ENCODE assay signal across 14 mouse cellular contexts in genomic region chr3:30725514-30725913, GRCm38 (mm10). TPM values are rescaled to one million over a fixed set of nuclear protein-coding genes. Genes with fewer than 3 reads are reported as not detected.
A peak's percentile ranks its signal among the peaks of the same experiment; 100 is the strongest.
DNase-seq lines count a peak whose midpoint lies in the region; ATAC-seq and TF ChIP-seq lines count a peak whose summit lies in the region.
"Had no signal": no experiment of that assay in that cellular context is flagged by ENCODE, and none has a peak within 500 bp of the region (broad histone marks: within the 10 kb centered on the region; RNA-seq: fewer than 3 reads in every experiment).

No protein-coding gene starts in this region.

- WGBS in liver, embryonic 11.5 days: 71% methylated on average over 7 of the region's 7 CpGs

- no peaks in the 10 kb centered on the region for H3K9me3 ChIP-seq in liver, embryonic 11.5 days (ENCODE audit: control insufficient read depth, low read length)
- H3K9me3 ChIP-seq in E14TG2a.4 (ENCODE audit: low read length): no peaks in the 10 kb centered on the region
- H3K9me3 ChIP-seq: embryonic facial prominence, embryonic 15.5 days; hindbrain, embryonic 10.5 days had no signal

- no peak overlapping the region for H3K4me3 ChIP-seq in liver, embryonic 11.5 days (ENCODE audit: low read depth, low read length)
- 0 out of 2 replicates have a peak overlapping the region, but pooled peaks have one; percentile 37 for H3K4me3 ChIP-seq in E14TG2a.4 (replicated peaks; ENCODE audit: low read length)
- H3K4me3 ChIP-seq: embryonic facial prominence, embryonic 15.5 days; hindbrain, embryonic 10.5 days had no signal

- TF ChIP-seq CTCF in E14TG2a.4 (conservative IDR thresholded peaks at IDR 0.05; ENCODE audit: low read length): peak; percentile 80

- H3K36me3 ChIP-seq in liver, embryonic 11.5 days (ENCODE audit: control insufficient read depth, insufficient read depth, low read length): no peaks in the 10 kb centered on the region
- no peaks in the 10 kb centered on the region for H3K36me3 ChIP-seq in E14TG2a.4 (ENCODE audit: insufficient read depth, low read length)
- H3K36me3 ChIP-seq: embryonic facial prominence, embryonic 15.5 days; hindbrain, embryonic 10.5 days had no signal

- no peak for ATAC-seq in liver, embryonic 11.5 days (replicated peaks; ENCODE audit: low FRiP score)

- DNase-seq in adrenal gland, postnatal 14 days: peak; percentile 32
- DNase-seq in adrenal gland, adult 8-10 months: no peak
- peak; percentile 41 for DNase-seq in liver
- DNase-seq in liver, embryonic 11.5 days (ENCODE audit: low spot score): no peak
- DNase-seq in induced T-regulatory cell, adult 2 months (ENCODE audit: low read depth): peak; percentile 7
- DNase-seq in left cerebral cortex, adult 8-10 months (ENCODE audit: low spot score in 2 of 2): no peak
- DNase-seq in neural tube, embryonic 10.5 days (ENCODE audit: extremely low spot score, low spot score): no peak

- no peaks in the 10 kb centered on the region for H3K4me1 ChIP-seq in liver, embryonic 11.5 days (replicated peaks; ENCODE audit: control insufficient read depth, insufficient read depth, low read length)
- H3K4me1 ChIP-seq in E14TG2a.4 (replicated peaks; ENCODE audit: low read depth, low read length): peaks cover 37% of the 10 kb centered on the region
- H3K4me1 ChIP-seq: embryonic facial prominence, embryonic 15.5 days had no signal

- H3K27ac ChIP-seq in liver, embryonic 11.5 days (ENCODE audit: low read depth, low read length): no peak overlapping the region
- H3K27ac ChIP-seq: embryonic facial prominence, embryonic 15.5 days; hindbrain, embryonic 10.5 days had no signal

- H3K27me3 ChIP-seq in liver, embryonic 11.5 days (replicated peaks; ENCODE audit: control insufficient read depth, insufficient read depth, low read length): no peaks in the 10 kb centered on the region
- H3K27me3 ChIP-seq in E14TG2a.4 (ENCODE audit: insufficient read depth, low read length): no peaks in the 10 kb centered on the region
- H3K27me3 ChIP-seq: embryonic facial prominence, embryonic 15.5 days had no signal

- H3K4me2 ChIP-seq in liver, embryonic 11.5 days: no peak overlapping the region
- H3K4me2 ChIP-seq: embryonic facial prominence, embryonic 15.5 days had no signal

- no peak overlapping the region for H3K9ac ChIP-seq in liver, embryonic 11.5 days (ENCODE audit: low read depth, low read length)
- H3K9ac ChIP-seq: embryonic facial prominence, embryonic 15.5 days had no signal

RNA-seq across cellular contexts. Expression of gene Samd7, which starts 20.6 kb away (rescaled TPM):
- total RNA-seq in adrenal gland, postnatal 14 days (2021): not detected in 2 replicates
- not detected for total RNA-seq in adrenal gland, adult 8-10 months (2022)
- polyA plus RNA-seq in liver, embryonic 11.5 days (2014; fragmentation: Nextera tagmentation; extraction: Ambion mirVana): not detected in 2 replicates
- total RNA-seq in left cerebral cortex, adult 8-10 months (2022): under 1 TPM in 1 of 4 experiments, not detected in 3; 0.27 TPM
- total RNA-seq: left cerebral cortex, postnatal 25 days; megakaryocyte, adult 5-6 weeks; neutrophil, adult 5-6 weeks had no signal
- polyA plus RNA-seq: embryonic facial prominence, embryonic 15.5 days; hindbrain, embryonic 10.5 days had no signal

RNA-seq across cellular contexts. Expression of gene Lrrc31, which starts 25.9 kb away (rescaled TPM):
- total RNA-seq in adrenal gland, postnatal 14 days (2021): 0.15 TPM in 1 of 2 replicates, not detected in the other
- under 1 TPM in 1 of 4 experiments, not detected in 3; 0.15 TPM for total RNA-seq in adrenal gland, adult 8-10 months (2022)
- not detected in 2 replicates for polyA plus RNA-seq in liver, embryonic 11.5 days (2014; fragmentation: Nextera tagmentation; extraction: Ambion mirVana)
- not detected for total RNA-seq in left cerebral cortex, adult 8-10 months (2022)
- total RNA-seq: left cerebral cortex, postnatal 25 days; megakaryocyte, adult 5-6 weeks; neutrophil, adult 5-6 weeks had no signal
- polyA plus RNA-seq: frontal cortex, adult 2 months; hindbrain, embryonic 10.5 days had no signal

Comparison
In these comparisons a context has a peak if more than half of its experiments do, and no peak if none do; other contexts are left out.
1. DNase-seq: peak in adrenal gland, postnatal 14 days (single experiment), liver (single experiment) and induced T-regulatory cell, adult 2 months (single experiment); none in adrenal gland, adult 8-10 months (single experiment), liver, embryonic 11.5 days (single experiment), left cerebral cortex, adult 8-10 months (0 of 2) and neural tube, embryonic 10.5 days (single experiment).